Mouse (Mus musculus): ENCODE results near the gene Tpcn2. TPM values are rescaled to one million over a fixed set of nuclear protein-coding genes. Genes with fewer than 3 reads are reported as not detected.
A peak's percentile ranks its signal among the peaks of the same experiment; 100 is the strongest.

Gene Tpcn2
- polyA plus RNA-seq, 1 experiment from 2014 or later, result 5.9 TPM

DNA sequence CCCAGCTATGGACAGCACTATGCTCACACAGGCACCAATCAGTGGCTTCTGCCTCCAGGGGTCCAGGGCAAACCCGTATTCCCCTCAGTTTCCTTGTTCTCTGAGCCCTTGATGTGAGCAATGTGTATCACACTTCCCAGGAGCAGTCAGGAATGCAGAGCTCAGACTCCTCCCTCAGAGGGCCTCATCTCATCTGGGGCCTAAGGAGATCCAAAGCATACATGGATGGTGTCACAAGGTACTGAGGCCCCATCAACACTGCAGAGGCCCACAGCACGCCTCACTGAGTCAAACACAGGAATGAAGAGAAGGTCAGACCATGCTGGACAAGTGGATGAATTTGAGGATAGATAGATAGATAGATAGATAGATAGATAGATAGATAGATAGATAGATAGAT lies 8.9 kb upstream of the Tpcn2 start:
- Histone ChIP-seq H3K27ac (replicated peaks) (no peak overlapping the region), H3K36me3 (no peaks in the 10 kb centered on the region), H3K4me3 (no peak overlapping the region), H3K27me3 (no peaks in the 10 kb centered on the region), H3K4me1 (no peaks in the 10 kb centered on the region), H3K9ac (replicated peaks) (no peak overlapping the region), H3K4me2 (replicated peaks) (no peak overlapping the region), H3K9me3 (no peaks in the 10 kb centered on the region)
- ATAC-seq (ENCODE audit: low FRiP score, low read depth), result no peak
- 74% methylated on average over 2 of the region's 2 CpGs for WGBS

DNA sequence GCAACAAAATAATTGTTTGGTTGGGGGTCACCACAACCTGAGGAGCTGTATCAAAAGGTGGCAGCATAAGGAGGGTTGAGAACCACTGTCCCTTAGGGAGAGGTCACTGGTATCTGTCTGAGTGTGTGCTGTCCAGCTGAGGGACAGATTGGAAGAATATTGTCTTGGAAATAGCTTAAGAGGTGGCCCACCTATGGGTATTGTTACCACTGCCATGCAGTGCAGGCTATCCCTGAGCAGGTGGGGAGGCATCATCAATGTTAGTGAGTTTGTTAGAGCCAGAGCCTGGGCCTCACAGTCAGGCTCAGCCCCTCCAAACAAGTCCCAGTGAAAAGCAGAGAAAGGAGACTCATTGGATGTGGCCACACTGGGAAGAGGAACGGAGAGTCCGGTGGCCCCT lies 8.0 kb upstream of the Tpcn2 start:
- Histone ChIP-seq H3K9ac (replicated peaks) (no peak overlapping the region), H3K36me3 (no peaks in the 10 kb centered on the region), H3K4me2 (replicated peaks) (no peak overlapping the region), H3K4me3 (no peak overlapping the region), H3K27ac (replicated peaks) (no peak overlapping the region), H3K27me3 (no peaks in the 10 kb centered on the region), H3K4me1 (no peaks in the 10 kb centered on the region), H3K9me3 (no peaks in the 10 kb centered on the region)
- no peak for ATAC-seq (ENCODE audit: low FRiP score, low read depth)
- 97% methylated on average over 2 of the region's 2 CpGs for WGBS

DNA sequence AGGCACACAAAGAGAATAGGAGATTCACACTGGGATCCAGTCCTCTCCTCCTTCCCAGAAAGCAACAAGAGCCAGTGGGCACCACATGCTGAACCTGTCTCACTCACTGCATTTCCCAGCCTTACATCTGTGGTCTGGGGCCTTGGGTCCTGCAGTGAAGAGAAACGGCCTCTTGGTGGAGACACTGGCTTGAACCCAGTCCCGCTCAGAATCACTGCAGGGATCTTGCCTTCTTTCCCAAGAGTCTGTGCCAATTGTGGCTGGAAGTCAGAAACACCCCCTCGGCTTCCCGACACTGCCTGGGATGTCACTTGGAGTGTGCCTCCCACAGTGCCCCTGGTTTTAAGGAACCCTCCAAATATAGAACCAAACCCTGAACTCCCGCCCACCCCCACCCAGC lies 5.5 kb upstream of the Tpcn2 start:
- H3K27ac ChIP-seq (replicated peaks), result no peak overlapping the region
- H3K4me1 ChIP-seq, result no peaks in the 10 kb centered on the region
- ATAC-seq (ENCODE audit: low FRiP score, low read depth), result no peak
- H3K36me3 ChIP-seq, result no peaks in the 10 kb centered on the region
- no peaks in the 10 kb centered on the region for H3K9me3 ChIP-seq
- no peaks in the 10 kb centered on the region for H3K27me3 ChIP-seq
- H3K4me3 ChIP-seq, result no peak overlapping the region
- no peak overlapping the region for H3K4me2 ChIP-seq (replicated peaks)
- no peak overlapping the region for H3K9ac ChIP-seq (replicated peaks)
- WGBS, result 21% methylated on average over 5 of the region's 5 CpGs

DNA sequence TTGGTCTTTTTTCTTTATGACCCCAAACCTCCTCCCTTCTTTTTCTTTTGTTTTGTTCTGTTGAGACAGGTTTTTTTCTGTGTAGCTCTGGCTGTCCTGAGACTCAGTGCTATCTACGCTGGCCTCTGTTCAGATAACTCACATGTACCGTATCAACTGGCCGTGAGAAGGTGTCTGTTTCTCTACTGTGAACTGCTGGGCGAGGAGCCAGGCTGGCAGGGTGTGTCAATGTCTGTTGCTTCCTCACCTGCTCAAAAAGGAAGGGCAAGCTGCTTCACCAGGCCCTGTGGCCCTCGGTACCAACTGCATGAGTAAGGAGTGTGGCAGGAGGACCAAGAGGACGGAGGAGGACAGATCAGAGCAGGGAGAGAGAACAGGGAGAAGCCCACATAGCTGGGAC lies 3.6 kb upstream of the Tpcn2 start:
- ATAC-seq (ENCODE audit: low FRiP score, low read depth), result no peak
- Histone ChIP-seq H3K27me3 (no peaks in the 10 kb centered on the region), H3K27ac (replicated peaks) (no peak overlapping the region), H3K4me3 (no peak overlapping the region), H3K4me2 (replicated peaks) (no peak overlapping the region), H3K9me3 (no peaks in the 10 kb centered on the region), H3K9ac (replicated peaks) (no peak overlapping the region), H3K4me1 (peaks cover 9% of the 10 kb centered on the region), H3K36me3 (no peaks in the 10 kb centered on the region)
- WGBS, result 78% methylated on average over 6 of the region's 6 CpGs

DNA sequence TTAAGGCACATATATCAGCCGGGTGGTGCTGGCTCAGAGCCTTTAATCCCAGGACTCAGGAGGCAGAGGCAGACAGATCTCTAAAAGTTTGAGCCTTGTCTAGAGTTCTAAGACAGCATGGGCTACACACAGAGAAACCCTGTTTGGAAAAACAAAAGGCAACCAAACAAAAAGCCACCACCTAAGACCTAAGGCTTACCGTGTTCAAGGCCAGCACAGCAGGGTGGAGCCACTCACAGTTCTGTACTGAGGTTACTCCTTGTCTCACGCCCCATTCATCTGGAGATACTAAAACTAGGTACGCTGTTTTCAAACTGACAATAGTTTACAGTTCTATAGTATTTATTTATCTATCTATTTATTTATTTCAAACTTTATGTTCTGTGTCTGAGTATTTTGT lies 1.7 kb upstream of the Tpcn2 start:
- peaks cover 12% of the 10 kb centered on the region for H3K4me1 ChIP-seq
- no peak overlapping the region for H3K4me2 ChIP-seq (replicated peaks)
- WGBS, result 83% methylated on average over 4 of the region's 4 CpGs
- H3K36me3 ChIP-seq, result no peaks in the 10 kb centered on the region
- no peak overlapping the region for H3K9ac ChIP-seq (replicated peaks)
- no peak overlapping the region for H3K27ac ChIP-seq (replicated peaks)
- H3K27me3 ChIP-seq, result no peaks in the 10 kb centered on the region
- H3K4me3 ChIP-seq, result no peak overlapping the region
- ATAC-seq (ENCODE audit: low FRiP score, low read depth), result no peak
- no peaks in the 10 kb centered on the region for H3K9me3 ChIP-seq

DNA sequence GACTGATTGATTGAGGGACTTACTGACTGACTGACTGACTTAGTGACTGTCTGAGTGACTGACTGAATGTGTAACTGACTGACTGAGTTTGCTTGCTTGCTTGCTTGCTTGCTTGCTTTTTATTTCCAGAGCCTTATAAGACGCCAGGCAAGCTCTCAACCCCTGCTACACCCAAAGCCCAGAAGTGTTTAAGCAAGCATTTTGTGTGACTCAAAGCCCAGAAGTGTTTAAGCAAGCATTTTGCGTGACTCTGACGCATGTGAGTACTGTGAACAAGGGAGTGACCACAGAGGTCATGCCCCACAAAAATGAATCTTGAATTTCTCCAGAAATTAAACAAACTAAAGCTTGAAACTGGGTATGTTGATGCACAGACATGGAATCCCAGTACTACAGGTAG lies 482 bp upstream of the Tpcn2 start:
- Histone ChIP-seq H3K4me2 (replicated peaks) (peak overlapping the region; percentile 63), H3K9ac (replicated peaks) (no peak overlapping the region), H3K4me3 (peak overlapping the region; percentile 50; the same call in 1 of the 2 replicates), H3K27ac (replicated peaks) (no peak overlapping the region), H3K9me3 (no peaks in the 10 kb centered on the region), H3K4me1 (peaks cover 12% of the 10 kb centered on the region), H3K27me3 (no peaks in the 10 kb centered on the region), H3K36me3 (peaks cover 4% of the 10 kb centered on the region)
- ATAC-seq (ENCODE audit: low FRiP score, low read depth), result no peak
- WGBS, result 66% methylated on average over 3 of the region's 3 CpGs

DNA sequence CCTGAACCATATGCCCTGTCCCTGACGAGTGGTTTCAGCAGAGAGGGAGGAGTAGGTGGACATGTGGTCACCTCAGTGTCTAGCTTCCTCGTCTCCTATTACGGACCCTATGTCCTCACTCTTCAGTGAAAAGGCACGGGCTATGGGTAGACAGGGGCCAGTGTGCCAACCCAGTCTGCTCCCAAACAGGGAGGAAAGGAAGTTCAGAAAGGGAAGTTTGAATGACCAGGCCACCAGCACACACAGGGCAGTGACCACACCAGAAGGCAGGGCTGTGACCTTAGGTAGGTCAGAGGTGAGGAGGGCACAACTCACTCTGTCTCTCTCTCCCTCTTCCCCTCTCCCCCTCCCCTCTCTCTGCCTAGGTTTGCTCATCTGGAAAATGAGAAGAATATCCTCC lies 770 bp downstream of the Tpcn2 start:
- WGBS, result 57% methylated on average over 4 of the region's 4 CpGs
- Histone ChIP-seq H3K9me3 (no peaks in the 10 kb centered on the region), H3K4me3 (peak overlapping the region; percentile 50), H3K36me3 (peaks cover 16% of the 10 kb centered on the region), H3K9ac (replicated peaks) (peak overlapping the region; percentile 59), H3K27ac (replicated peaks) (no peak overlapping the region), H3K4me2 (replicated peaks) (peak overlapping the region; percentile 63), H3K4me1 (peaks cover 12% of the 10 kb centered on the region), H3K27me3 (no peaks in the 10 kb centered on the region)
- ATAC-seq (ENCODE audit: low FRiP score, low read depth), result 0 out of 2 replicates have a peak, but pooled peaks have one; percentile 7

DNA sequence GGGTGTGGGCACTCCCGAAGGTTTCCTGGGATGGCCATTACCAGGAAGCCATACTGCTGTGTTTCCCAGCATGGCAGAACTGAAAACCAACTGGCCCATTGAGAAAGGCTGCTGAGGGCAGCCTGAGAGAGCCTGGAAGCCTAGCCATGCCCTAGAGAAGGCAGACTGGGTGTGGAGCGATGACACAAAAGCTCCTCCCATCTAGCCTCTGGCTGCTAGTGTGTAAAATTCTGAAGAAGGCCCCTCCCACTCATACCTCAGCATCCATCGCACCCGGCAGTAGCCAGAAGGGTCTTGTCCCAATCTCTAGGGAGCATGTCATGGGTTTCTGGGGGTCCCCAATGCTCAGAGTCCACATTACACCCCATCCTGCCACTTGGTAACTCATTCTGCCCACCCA lies 2.4 kb downstream of the Tpcn2 start:
- Histone ChIP-seq H3K4me3 (no peak overlapping the region), H3K27me3 (no peaks in the 10 kb centered on the region), H3K36me3 (peaks cover 28% of the 10 kb centered on the region), H3K4me2 (replicated peaks) (no peak overlapping the region), H3K9ac (replicated peaks) (no peak overlapping the region), H3K9me3 (no peaks in the 10 kb centered on the region), H3K27ac (replicated peaks) (no peak overlapping the region), H3K4me1 (peaks cover 12% of the 10 kb centered on the region)
- WGBS, result 80% methylated on average over 4 of the region's 4 CpGs
- ATAC-seq (ENCODE audit: low FRiP score, low read depth), result no peak

DNA sequence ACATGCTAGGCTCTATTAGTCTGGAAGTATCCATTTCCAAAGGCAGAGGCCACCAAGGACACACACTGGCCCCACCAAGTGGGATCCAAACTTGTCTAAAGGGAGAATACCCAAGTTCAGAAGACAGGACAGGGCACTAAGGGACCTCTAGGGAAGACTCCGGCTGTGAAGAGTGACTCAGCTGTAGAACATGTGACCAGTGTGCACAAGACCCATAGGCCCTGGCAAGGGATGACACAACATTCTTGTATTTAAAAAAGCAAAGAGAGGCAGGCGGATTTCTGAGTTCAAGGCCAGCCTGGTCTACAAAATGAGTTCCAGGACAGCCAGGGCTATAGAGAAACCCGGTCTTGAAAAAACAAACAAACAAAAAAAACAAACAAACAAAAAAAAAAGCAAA lies 8.3 kb downstream of the Tpcn2 start:
- Histone ChIP-seq H3K9ac (replicated peaks) (no peak overlapping the region), H3K27me3 (no peaks in the 10 kb centered on the region), H3K4me2 (replicated peaks) (no peak overlapping the region), H3K27ac (replicated peaks) (no peak overlapping the region), H3K36me3 (peaks cover 47% of the 10 kb centered on the region), H3K4me3 (no peak overlapping the region), H3K9me3 (no peaks in the 10 kb centered on the region), H3K4me1 (no peaks in the 10 kb centered on the region)
- WGBS, result 90% methylated on average over 3 of the region's 3 CpGs
- no peak for ATAC-seq (ENCODE audit: low FRiP score, low read depth)

DNA sequence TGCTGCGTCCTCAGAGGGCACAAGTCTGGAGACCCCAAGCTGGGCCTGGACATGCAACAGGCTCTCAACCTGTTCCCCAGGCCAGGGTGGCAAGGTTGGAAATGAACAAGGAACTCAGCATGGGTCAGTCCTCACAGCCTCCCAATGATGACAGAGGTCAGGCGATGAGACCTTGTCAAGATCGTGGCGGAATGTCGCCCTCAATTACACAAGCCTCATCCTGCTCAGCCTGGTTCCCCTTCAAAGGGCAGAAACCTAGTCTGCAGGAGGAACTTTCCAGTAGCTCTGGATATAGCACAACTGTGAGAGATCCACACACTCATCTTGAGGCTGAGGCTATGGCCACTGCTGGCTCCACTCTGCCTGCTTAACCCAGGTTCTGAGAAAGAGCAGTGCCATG lies 12.9 kb downstream of the Tpcn2 start:
- no peak for ATAC-seq (ENCODE audit: low FRiP score, low read depth)
- Histone ChIP-seq H3K27me3 (no peaks in the 10 kb centered on the region), H3K4me1 (no peaks in the 10 kb centered on the region), H3K9ac (replicated peaks) (no peak overlapping the region), H3K4me3 (no peak overlapping the region), H3K27ac (replicated peaks) (no peak overlapping the region), H3K36me3 (peaks cover 29% of the 10 kb centered on the region), H3K9me3 (no peaks in the 10 kb centered on the region), H3K4me2 (replicated peaks) (no peak overlapping the region)
- 95% methylated on average over 5 of the region's 5 CpGs for WGBS

DNA sequence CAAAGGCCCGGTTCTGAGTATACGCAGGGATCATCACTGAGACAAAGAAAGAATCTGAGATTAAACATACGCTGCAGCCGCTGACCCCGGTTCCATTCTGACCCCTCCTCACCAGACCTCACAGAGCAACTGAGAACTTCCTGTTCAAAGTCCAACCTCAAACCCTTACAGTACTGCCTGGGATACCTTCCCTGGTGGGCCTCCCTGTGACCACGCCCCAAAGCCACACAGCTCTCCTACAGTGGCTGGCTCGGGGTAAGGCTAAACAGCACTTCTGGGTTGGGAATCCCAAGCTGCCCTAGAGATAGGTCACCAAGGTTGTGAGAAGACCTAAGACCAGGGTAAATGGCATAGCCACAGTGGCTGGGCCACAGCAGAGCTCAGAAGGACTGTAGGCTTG lies 14.9 kb downstream of the Tpcn2 start:
- H3K9me3 ChIP-seq, result no peaks in the 10 kb centered on the region
- H3K27me3 ChIP-seq, result no peaks in the 10 kb centered on the region
- no peak for ATAC-seq (ENCODE audit: low FRiP score, low read depth)
- H3K9ac ChIP-seq (replicated peaks), result no peak overlapping the region
- no peak overlapping the region for H3K4me2 ChIP-seq (replicated peaks)
- 90% methylated on average over 7 of the region's 7 CpGs for WGBS
- H3K4me1 ChIP-seq, result no peaks in the 10 kb centered on the region
- no peak overlapping the region for H3K27ac ChIP-seq (replicated peaks)
- H3K4me3 ChIP-seq, result no peak overlapping the region
- peaks cover 28% of the 10 kb centered on the region for H3K36me3 ChIP-seq

DNA sequence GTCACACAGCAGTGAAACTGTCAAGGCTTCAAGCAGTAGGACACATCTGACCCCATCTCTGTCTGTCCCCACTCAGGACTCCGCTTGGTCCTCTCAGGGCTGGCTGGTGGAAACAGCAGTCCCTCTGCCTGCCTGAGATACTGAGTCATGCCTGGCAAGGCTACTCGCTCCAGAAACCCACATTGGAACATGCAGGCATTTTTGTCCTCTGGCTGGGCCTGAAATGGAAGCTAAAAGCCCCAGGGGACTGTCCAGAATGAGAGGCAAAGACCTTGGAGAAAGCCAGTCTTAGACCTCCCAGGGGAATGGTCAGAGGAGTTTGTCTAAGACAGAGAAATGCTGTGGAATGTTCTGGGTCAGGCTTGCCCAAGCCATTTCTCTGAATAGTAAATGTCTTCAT lies 17.8 kb downstream of the Tpcn2 start:
- 96% methylated on average over 2 of the region's 2 CpGs for WGBS
- no peak for ATAC-seq (ENCODE audit: low FRiP score, low read depth)

DNA sequence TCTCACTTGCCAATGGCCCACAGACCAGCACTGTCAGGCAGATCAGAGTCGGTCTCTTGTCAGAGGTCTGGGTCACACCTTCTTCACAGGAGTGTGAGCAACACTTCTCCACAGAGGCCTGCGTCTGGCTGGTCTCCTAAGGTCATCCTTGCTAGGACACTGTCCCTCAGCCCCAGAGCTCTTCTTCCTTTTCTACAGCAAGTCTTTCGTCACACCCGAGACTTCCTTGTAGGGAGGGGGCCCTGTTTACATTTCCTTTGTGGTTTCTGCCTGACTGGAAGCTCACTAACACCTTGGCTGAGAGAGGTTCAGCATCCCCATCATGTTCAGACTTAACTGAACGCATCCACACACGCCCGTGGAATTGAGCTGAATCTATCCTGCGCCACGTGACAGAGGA lies 19.6 kb downstream of the Tpcn2 start:
- ATAC-seq (ENCODE audit: low FRiP score, low read depth), result no peak
- no peak overlapping the region for H3K4me2 ChIP-seq (replicated peaks)
- no peak overlapping the region for H3K4me3 ChIP-seq
- 85% methylated on average over 9 of the region's 9 CpGs for WGBS
- no peak overlapping the region for H3K9ac ChIP-seq (replicated peaks)
- peaks cover 15% of the 10 kb centered on the region for H3K36me3 ChIP-seq
- no peaks in the 10 kb centered on the region for H3K4me1 ChIP-seq
- H3K27ac ChIP-seq (replicated peaks), result no peak overlapping the region
- H3K27me3 ChIP-seq, result no peaks in the 10 kb centered on the region
- H3K9me3 ChIP-seq, result no peaks in the 10 kb centered on the region

More for the DNA sequence above, 17.8 kb downstream of the Tpcn2 start:
- peaks cover 10% of the 10 kb centered on the region for H3K36me3 ChIP-seq
- no peak overlapping the region for H3K4me2 ChIP-seq (replicated peaks)
- H3K27me3 ChIP-seq, result no peaks in the 10 kb centered on the region
- no peak overlapping the region for H3K27ac ChIP-seq (replicated peaks)
- H3K4me3 ChIP-seq, result no peak overlapping the region
- no peaks in the 10 kb centered on the region for H3K4me1 ChIP-seq
- H3K9ac ChIP-seq (replicated peaks), result no peak overlapping the region
- no peaks in the 10 kb centered on the region for H3K9me3 ChIP-seq
